Comparison of ENCODE assay signal across 7 mouse cellular contexts in the genomic region with DNA sequence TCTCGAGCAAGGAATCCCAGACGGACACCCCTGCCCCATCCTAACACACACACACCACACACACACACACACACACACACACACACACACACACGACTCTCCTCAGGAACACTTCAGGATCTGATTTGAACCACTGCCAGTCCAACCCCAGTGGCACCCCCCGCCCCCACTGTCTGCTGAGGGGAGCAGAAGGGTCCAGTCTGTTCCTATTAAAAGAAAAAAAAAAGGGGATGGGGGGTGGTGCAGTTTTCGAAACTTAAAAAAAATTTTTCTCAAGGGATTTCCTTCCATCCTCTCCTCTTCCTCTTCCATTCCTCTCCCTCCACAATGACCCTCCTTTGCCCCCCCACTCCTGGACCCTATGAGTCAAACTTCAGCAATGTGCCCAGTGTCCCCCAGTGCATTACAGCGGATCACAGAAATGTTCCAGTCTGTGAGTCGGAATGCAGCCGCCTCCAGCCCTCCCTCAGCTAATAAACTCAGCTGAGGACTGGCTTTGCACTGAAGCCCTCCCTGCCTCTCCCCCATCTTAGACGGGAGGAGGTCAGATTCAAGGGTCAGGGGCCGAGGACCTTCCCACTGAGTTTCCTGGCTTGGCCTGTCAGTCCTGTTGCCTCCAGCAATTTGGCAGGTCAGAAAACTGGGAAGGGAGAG. TPM values are rescaled to one million over a fixed set of nuclear protein-coding genes. Genes with fewer than 3 reads are reported as not detected.
DNase-seq lines count a peak whose midpoint lies in the region; ATAC-seq and TF ChIP-seq lines count a peak whose summit lies in the region.

No protein-coding gene starts in this region.

- H3K36me3 ChIP-seq in ES-Bruce4 (ENCODE audit: control insufficient read depth, insufficient read depth, low read length, poor library complexity, severe bottlenecking) = no peaks in the 10 kb centered on the region
- H3K36me3 ChIP-seq in heart, adult 2 months (ENCODE audit: control insufficient read depth, insufficient read depth, low read length) = no peaks in the 10 kb centered on the region; the same call in 1 of the 2 replicates
- H3K36me3 ChIP-seq in kidney, embryonic 16.5 days (ENCODE audit: insufficient read depth, low read length) = no peaks in the 10 kb centered on the region

- DNase-seq in Patski (ENCODE audit: low read depth, low spot score) = no peak
- DNase-seq in heart, adult 2 months = peak; percentile 58 to 60
- peak; percentile 62 for DNase-seq in lung, postnatal 25 days (ENCODE audit: low spot score)
- DNase-seq in yolk sac, embryonic 10.5 days (ENCODE audit: low spot score) = peak; percentile 62
- DNase-seq in spleen, postnatal 14 days (ENCODE audit: low spot score in 2 of 2) = no peak

- H3K79me2 ChIP-seq in heart, adult 2 months (replicated peaks; ENCODE audit: control insufficient read depth, insufficient read depth, low read length) = 0 out of 2 replicates have a peak, but pooled peaks cover 3% of the 10 kb centered on the region

- no peak for TF ChIP-seq EP300 in ES-Bruce4 (IDR thresholded peaks at IDR 0.05; ENCODE audit: insufficient read depth, low read depth, low read length)
- no peak for TF ChIP-seq EP300 in heart, adult 2 months (IDR thresholded peaks at IDR 0.05; ENCODE audit: insufficient read depth, low read depth, low read length)

- H3K4me1 ChIP-seq in ES-Bruce4 (ENCODE audit: control insufficient read depth, insufficient read depth, low read length) = no peaks in the 10 kb centered on the region
- peaks cover 18% of the 10 kb centered on the region for H3K4me1 ChIP-seq in heart, adult 2 months (ENCODE audit: control insufficient read depth, insufficient read depth, low read length)
- peaks cover 64% of the 10 kb centered on the region for H3K4me1 ChIP-seq in kidney, embryonic 16.5 days (ENCODE audit: insufficient read depth, low read length)

- H3K27me3 ChIP-seq in ES-Bruce4 (ENCODE audit: control insufficient read depth, insufficient read depth, low read length, poor library complexity, severe bottlenecking) (peaks cover 6% of the 10 kb centered on the region; the same call in 1 of the 2 replicates), Patski (no peaks in the 10 kb centered on the region)
- no peaks in the 10 kb centered on the region for H3K27me3 ChIP-seq in heart, adult 2 months (ENCODE audit: control insufficient read depth, insufficient read depth, low read length)
- H3K27me3 ChIP-seq in kidney, embryonic 16.5 days (ENCODE audit: insufficient read depth, low read length) = no peaks in the 10 kb centered on the region

- TF ChIP-seq CTCF in ES-Bruce4 (IDR thresholded peaks at IDR 0.05; ENCODE audit: low read depth, low read length) (no peak), Patski (IDR thresholded peaks at IDR 0.05) (no peak)
- no peak for TF ChIP-seq CTCF in heart, adult 2 months (IDR thresholded peaks at IDR 0.05)

- H3K27ac ChIP-seq in ES-Bruce4 (ENCODE audit: insufficient read depth, low read length) = no peak overlapping the region
- peak overlapping the region; percentile 88 for H3K27ac ChIP-seq in heart, adult 2 months
- peak overlapping the region; percentile 97 for H3K27ac ChIP-seq in kidney, embryonic 16.5 days (ENCODE audit: low read length)

- peak overlapping the region; percentile 84 for H3K9ac ChIP-seq in ES-Bruce4 (ENCODE audit: low read depth, poor library complexity, severe bottlenecking)
- H3K9ac ChIP-seq in heart, adult 2 months (ENCODE audit: low read depth, low read length) = peak overlapping the region; percentile 79
- H3K9ac ChIP-seq in kidney, embryonic 16.5 days (replicated peaks; ENCODE audit: low read length) = peak overlapping the region; percentile 98

- no peaks in the 10 kb centered on the region for H3K9me3 ChIP-seq in ES-Bruce4 (replicated peaks; ENCODE audit: control insufficient read depth, insufficient read depth, low read length, poor library complexity, severe bottlenecking)
- no peaks in the 10 kb centered on the region for H3K9me3 ChIP-seq in kidney, embryonic 16.5 days (ENCODE audit: low read length)

- POLR2A ChIA-PET in Patski (lab: Charles Lee) = interaction anchor here (0.6 to 2.8 kb wide), 5 partner anchors 9 to 22 kb away, joined by 3 to 17 read pairs (median 4); no protein-coding TSS in a partner anchor

- peak; percentile 45 for ATAC-seq in Patski
- peak; percentile 62 for ATAC-seq in kidney, embryonic 16.5 days (ENCODE audit: low FRiP score, low TSS enrichment)

- in situ Hi-C loops in Patski (cut with MboI; ENCODE audit: low pct_unique_long_range_greater_than_20kb) = no loop called here

- CTCF ChIA-PET in Patski (lab: Charles Lee) = interaction anchor here (1.4 to 2.8 kb wide), 4 partner anchors 9 to 35 kb away, joined by 4 to 18 read pairs (median 4); no protein-coding TSS in a partner anchor

- H3K4me2 ChIP-seq in kidney, embryonic 16.5 days (replicated peaks; ENCODE audit: low read depth, low read length) = peak overlapping the region; percentile 92

- peak overlapping the region; percentile 69 for H3K4me3 ChIP-seq in ES-Bruce4 (ENCODE audit: low read depth, low read length)
- peak overlapping the region; percentile 75; the same call in 1 of the 2 replicates for H3K4me3 ChIP-seq in heart, adult 2 months
- peak overlapping the region; percentile 85 for H3K4me3 ChIP-seq in kidney, embryonic 16.5 days (ENCODE audit: low read length)

- 11% methylated on average over 10 of the region's 10 CpGs for whole genome bisulfite sequencing in heart, adult 2 months
- under 1% methylated on average over 10 of the region's 10 CpGs for WGBS in kidney, embryonic 16.5 days

- intact Hi-C loops in heart, adult 2 months (cut with DNase I) = loop anchor here (1.0 kb wide), 1 partner anchor 11 kb away; no protein-coding TSS in a partner anchor

- TF ChIP-seq POLR2A in ES-Bruce4 (IDR thresholded peaks at IDR 0.05; ENCODE audit: insufficient read depth, low read length) = no peak
- TF ChIP-seq POLR2A in heart, adult 2 months (IDR thresholded peaks at IDR 0.05; ENCODE audit: insufficient read depth, low read depth, low read length) = no peak

RNA-seq across cellular contexts. Expression of gene Hdac7, which starts 12.2 kb away (rescaled TPM):
- polyA plus RNA-seq in ES-Bruce4 (2011; ENCODE audit: insufficient read depth, insufficient read length, low read depth, missing spikeins) (14.4 and 16.9 TPM in 2 replicates), Patski (2021) (210 TPM)
- 10 to 100 TPM; 23.7 to 25.7 TPM for total RNA-seq in heart, adult 2 months (2021)
- polyA plus RNA-seq in heart, adult 2 months (2012; rRNA removed) = 54.9 and 61.8 TPM in 2 replicates
- polyA plus RNA-seq in kidney, embryonic 16.5 days (2015; fragmentation: Nextera tagmentation; extraction: Ambion mirVana) = 37.3 and 40.0 TPM in 2 replicates

RNA-seq across cellular contexts. Expression of gene Slc48a1, which starts 53.8 kb away (rescaled TPM):
- polyA plus RNA-seq in ES-Bruce4 (2011; ENCODE audit: insufficient read depth, insufficient read length, low read depth, missing spikeins) (16.0 and 17.2 TPM in 2 replicates), Patski (2021) (134 TPM)
- total RNA-seq in heart, adult 2 months (2021) = 10 to 100 TPM; 72.7 to 73.0 TPM
- polyA plus RNA-seq in heart, adult 2 months (2012; rRNA removed) = 82.8 and 85.3 TPM in 2 replicates
- 81.7 and 81.9 TPM in 2 replicates for polyA plus RNA-seq in kidney, embryonic 16.5 days (2015; fragmentation: Nextera tagmentation; extraction: Ambion mirVana)

Comparison
In these comparisons a context has a peak if more than half of its experiments do, and no peak if none do; other contexts are left out.
1. DNase-seq: peak in heart, adult 2 months (2 of 2), lung, postnatal 25 days (single experiment) and yolk sac, embryonic 10.5 days (single experiment); none in Patski (single experiment) and spleen, postnatal 14 days (0 of 2).
2. Peak in every context shown above with its lines, with median percentiles within 50 percentile points of each other: H3K4me3 ChIP-seq and H3K9ac ChIP-seq.